Mouse (Mus musculus) limb, embryonic 11.5 days (tissue): Measurements from ENCODE around the gene Gm266. TPM values are rescaled to one million over a fixed set of nuclear protein-coding genes. Genes with fewer than 3 reads are reported as not detected.

Experiments
- ATAC-seq: fragments of 200-750 bp; cut with Nextera tagmentation; 2 replicates; pipeline ENCODE4 v1.8.0; 2017; ENCODE audit warnings: low read depth; ENCODE audit not compliant: insufficient number of reproducible peaks, low FRiP score, low TSS enrichment
- DNase-seq: peaks from one replicate; pipeline ENCODE4 v3.0.0-alpha.2; 2015; ENCODE audit warnings: low spot score
- H3K27ac ChIP-seq: fragments of 300-500 bp; sonication (generic); replicated peaks from 2 replicates; pipeline ENCODE4 v1.5.1; 2014; ENCODE audit warnings: low read depth, mild to moderate bottlenecking, low read length
- H3K27me3 ChIP-seq: fragments of 300-500 bp; sonication (generic); 2 replicates; pipeline ENCODE4 v1.6.1; 2014; ENCODE audit warnings: mild to moderate bottlenecking, low read length, mixed read lengths; ENCODE audit not compliant: control insufficient read depth, insufficient read depth
- H3K36me3 ChIP-seq: fragments of 300-500 bp; sonication (generic); 2 replicates; pipeline ENCODE4 v1.6.1; 2014; ENCODE audit warnings: mild to moderate bottlenecking, low read length, moderate library complexity, mixed read lengths; ENCODE audit not compliant: control insufficient read depth, insufficient read depth
- H3K4me1 ChIP-seq: fragments of 300-500 bp; sonication (generic); 2 replicates; pipeline ENCODE4 v1.6.1; 2014; ENCODE audit warnings: low read length, mixed read lengths; ENCODE audit not compliant: control insufficient read depth, insufficient read depth
- H3K4me2 ChIP-seq: fragments of 300-500 bp; sonication (generic); 2 replicates; pipeline ENCODE4 v1.6.1; 2014; ENCODE audit warnings: low read depth, mild to moderate bottlenecking, moderate library complexity; ENCODE audit not compliant: severe bottlenecking
- H3K4me3 ChIP-seq: fragments of 300-500 bp; sonication (generic); 2 replicates; pipeline ENCODE4 v1.5.1; 2014; ENCODE audit warnings: low read depth, low read length
- H3K9ac ChIP-seq: fragments of 300-500 bp; sonication (generic); 2 replicates; pipeline ENCODE4 v1.6.1; 2014; ENCODE audit warnings: mild to moderate bottlenecking, low read length
- H3K9me3 ChIP-seq: fragments of 300-500 bp; sonication (generic); 2 replicates; pipeline ENCODE4 v1.6.1; 2016; ENCODE audit warnings: low read length; ENCODE audit not compliant: control insufficient read depth
- WGBS: fragments of 180-500 bp; shearing (Covaris S2); extraction: QIAGEN DNeasy Blood & Tissue Kit; methylation state at CpG from one replicate; pipeline ENCODE4 v1.1.7; 2014; 5-methylcytosine and 5-hydroxymethylcytosine counted together
- polyA plus RNA-seq: library from polyadenylated mRNA; unstranded; fragments of >200 nt; fragmentation: Nextera tagmentation; extraction: Ambion mirVana; gene quantifications from 2 replicates; pipeline ENCODE4 v1.2.1, GENCODE M21; 2014

Gene Gm266
- polyA plus RNA-seq, 1 experiment from 2014 or later: 11.4 TPM

DNA sequence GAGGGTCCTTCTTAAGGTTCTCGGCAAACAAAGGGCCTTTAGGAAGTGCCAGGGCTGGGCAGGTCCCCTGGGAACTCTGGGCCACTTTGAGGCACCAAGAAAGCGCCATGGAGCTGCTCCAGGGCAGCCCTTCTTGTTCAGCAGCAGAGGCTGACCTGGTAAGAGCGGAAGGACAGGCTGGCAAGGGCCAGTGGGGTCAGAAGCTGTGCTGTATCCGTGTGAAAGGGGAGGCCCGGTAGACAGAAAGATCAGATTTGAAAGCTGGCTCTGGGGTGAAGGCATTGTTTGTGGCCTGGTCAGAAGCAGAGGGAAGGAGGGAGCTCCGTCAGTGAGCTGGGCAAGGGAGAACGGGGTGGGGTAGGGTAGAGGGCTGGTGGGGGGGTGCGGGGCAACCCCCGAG is 38.3 kb downstream of the Gm266 start:
- H3K27me3 ChIP-seq: peaks cover 93% of the 10 kb centered on the region

DNA sequence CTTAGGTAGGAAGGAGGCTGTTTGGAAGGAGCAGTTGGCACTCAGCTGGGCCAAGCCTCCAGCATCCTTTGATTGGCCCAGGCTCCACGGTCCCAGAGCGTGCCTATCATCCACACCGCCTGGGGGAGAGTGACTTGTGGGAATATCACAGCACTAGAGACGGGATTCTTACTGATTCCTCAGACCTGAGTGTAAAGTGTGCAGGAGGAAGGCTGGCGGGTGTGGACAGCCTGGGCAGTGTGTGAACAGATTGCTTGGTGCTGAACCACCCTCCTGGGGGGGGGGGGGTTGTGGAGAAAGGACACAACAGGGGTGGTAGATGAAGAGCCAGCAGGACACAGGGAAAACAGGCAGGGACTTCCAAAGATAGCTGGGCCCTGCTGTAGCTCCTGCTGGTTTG is 38.9 kb downstream of the Gm266 start:
- Histone ChIP-seq H3K4me1 (peaks cover 21% of the 10 kb centered on the region), H3K9ac (no peak overlapping the region), H3K36me3 (no peaks in the 10 kb centered on the region; the same call in 1 of the 2 replicates), H3K27ac (no peak overlapping the region), H3K9me3 (no peaks in the 10 kb centered on the region), H3K27me3 (peaks cover 94% of the 10 kb centered on the region), H3K4me2 (no peak overlapping the region), H3K4me3 (no peak overlapping the region)
- ATAC-seq: no peak
- WGBS: 30% methylated on average over 5 of the region's 5 CpGs
- no peak for DNase-seq

More for the DNA sequence above, 38.3 kb downstream of the Gm266 start:
- WGBS: 16% methylated on average over 9 of the region's 9 CpGs
- H3K27ac ChIP-seq: no peak overlapping the region
- no peak overlapping the region for H3K4me3 ChIP-seq
- DNase-seq (no peak), ATAC-seq (no peak)
- no peak overlapping the region for H3K9ac ChIP-seq
- H3K4me2 ChIP-seq: no peak overlapping the region
- H3K36me3 ChIP-seq: no peaks in the 10 kb centered on the region; the same call in 1 of the 2 replicates
- peaks cover 21% of the 10 kb centered on the region for H3K4me1 ChIP-seq
- no peaks in the 10 kb centered on the region for H3K9me3 ChIP-seq

DNA sequence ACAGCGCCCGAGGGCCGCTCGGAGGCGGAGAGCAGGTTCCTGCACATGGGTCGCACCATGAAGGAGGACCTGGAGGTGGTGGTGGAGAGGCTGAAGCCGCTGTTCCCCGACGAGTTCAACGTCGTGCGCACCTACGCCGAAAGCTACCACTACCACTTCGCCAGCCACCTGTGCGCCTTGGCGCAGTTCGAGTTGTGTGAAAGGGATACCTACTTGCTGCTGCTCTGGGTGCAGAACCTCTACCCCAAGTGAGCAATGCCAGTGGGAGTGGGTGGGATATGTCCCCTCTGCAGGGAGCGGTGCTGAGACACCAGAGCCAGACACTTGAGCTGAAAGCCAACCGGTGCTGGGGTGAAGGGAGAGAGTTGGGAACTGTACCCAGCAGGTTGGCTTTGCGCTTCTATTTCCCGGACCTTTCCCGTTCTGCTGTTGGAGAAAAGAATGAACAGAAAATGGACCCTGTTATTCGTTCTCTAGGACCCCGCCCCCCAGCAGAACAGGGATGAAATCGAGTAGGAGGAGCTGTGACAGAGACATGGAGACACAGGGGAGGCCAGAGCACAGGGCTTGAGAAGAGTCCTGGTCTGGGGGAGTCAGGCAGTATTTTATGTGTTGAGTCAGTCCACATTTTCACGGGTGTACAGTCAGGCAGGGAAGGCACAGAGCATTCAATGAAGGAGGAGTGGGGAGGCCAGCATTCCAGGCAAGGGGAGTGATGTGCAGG is 39.6 kb downstream of the Gm266 start:
- Histone ChIP-seq H3K4me1 (peaks cover 21% of the 10 kb centered on the region), H3K27ac (no peak overlapping the region), H3K4me3 (peak overlapping the region; percentile 19; the same call in 1 of the 2 replicates), H3K27me3 (peaks cover 95% of the 10 kb centered on the region), H3K4me2 (peak overlapping the region; percentile 35), H3K36me3 (no peaks in the 10 kb centered on the region; the same call in 1 of the 2 replicates), H3K9ac (no peak overlapping the region), H3K9me3 (no peaks in the 10 kb centered on the region)
- WGBS: 7% methylated on average over 27 of the region's 27 CpGs
- no peak for ATAC-seq
- no peak for DNase-seq

DNA sequence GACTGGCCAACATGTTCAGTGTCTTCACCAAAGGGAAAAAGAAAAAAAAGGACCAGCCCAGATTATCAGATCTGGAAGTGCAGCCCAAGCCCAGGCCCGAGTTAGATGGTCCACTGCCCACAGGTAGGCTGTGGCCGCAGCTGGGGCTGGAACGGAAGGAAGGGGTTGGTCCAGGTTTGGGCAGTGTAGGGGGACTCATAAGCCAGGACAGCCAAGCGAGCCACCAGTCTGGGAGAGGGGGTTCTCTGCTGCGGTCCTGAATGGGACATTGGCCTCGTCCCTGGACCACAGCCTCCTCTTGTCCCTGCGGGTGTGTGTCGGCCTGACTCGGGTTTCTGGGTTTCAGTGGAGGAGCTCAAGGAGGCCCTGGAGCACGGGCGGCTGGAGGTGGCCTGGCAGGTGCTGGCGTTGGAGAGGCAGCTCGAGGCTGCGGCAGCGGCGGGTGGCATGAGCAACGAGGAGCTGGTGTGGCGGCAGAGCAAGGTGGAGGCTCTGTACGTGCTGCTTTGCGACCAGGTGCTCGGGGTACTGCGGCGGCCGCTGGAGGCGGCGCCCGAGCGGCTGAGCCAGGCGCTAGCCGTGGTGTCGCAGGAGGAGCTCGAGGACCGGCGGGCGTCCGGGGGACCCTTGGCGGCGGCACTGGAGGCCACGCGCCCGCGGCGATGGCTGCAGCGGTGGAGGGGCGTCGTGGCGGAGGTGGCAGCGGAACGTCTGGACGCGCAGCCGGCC is 40.3 kb downstream of the Gm266 start:
- no peak overlapping the region for H3K27ac ChIP-seq
- WGBS: 2% methylated on average over 52 of the region's 52 CpGs
- peak overlapping the region; percentile 19; the same call in 1 of the 2 replicates for H3K4me3 ChIP-seq
- peaks cover 21% of the 10 kb centered on the region for H3K4me1 ChIP-seq
- DNase-seq (no peak), ATAC-seq (no peak)
- H3K9ac ChIP-seq: no peak overlapping the region
- H3K9me3 ChIP-seq: no peaks in the 10 kb centered on the region
- peaks cover 90% of the 10 kb centered on the region for H3K27me3 ChIP-seq
- no peaks in the 10 kb centered on the region; the same call in 1 of the 2 replicates for H3K36me3 ChIP-seq
- H3K4me2 ChIP-seq: peak overlapping the region; percentile 35

DNA sequence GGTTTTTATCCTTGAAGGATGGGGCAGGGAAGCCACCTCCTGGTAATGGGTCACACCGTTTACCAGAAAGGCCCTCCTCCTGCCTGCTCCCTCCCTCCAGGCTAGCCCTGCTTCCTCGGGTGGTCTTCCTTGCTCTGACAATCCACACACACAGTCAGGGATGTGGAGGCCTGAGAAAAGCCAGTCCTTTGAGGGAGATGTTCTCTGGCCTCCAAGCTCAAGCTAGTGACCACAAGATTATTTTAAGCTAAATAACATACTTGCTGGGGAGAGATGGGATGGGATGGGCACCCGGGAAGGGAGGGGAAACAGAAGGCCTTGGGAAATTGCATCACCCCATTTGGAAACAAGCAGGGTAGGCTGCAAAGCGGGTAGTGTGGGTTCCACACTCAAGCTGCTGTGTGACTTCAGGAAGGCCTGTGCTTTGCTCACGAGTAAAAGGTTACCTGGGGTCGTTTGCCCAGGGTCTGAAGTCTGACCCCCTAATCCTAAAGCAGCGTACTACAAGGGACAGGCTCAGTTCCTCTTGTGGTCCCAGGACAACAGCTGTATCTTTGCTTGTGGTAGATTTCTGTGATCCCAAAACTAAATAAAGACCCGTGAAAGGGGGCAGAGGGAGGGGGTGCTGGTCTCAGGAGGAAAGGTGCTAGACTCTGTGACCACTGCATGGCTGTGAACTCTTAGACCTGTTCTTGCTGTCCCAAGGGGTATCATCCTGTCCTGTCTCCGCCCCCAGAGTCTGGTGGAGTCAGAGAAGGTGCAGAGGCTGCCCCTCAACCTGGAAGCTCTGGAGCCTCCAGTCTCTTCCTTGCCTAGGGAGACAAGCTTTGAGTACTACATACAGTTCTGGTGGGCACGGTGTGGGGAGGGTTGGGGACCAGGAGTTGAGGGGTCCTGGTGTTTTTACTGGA is 41.4 kb downstream of the Gm266 start:
- Histone ChIP-seq H3K9ac (no peak overlapping the region), H3K4me2 (no peak overlapping the region; the same call in 1 of the 2 replicates), H3K4me3 (no peak overlapping the region), H3K36me3 (no peaks in the 10 kb centered on the region; the same call in 1 of the 2 replicates), H3K27ac (no peak overlapping the region), H3K9me3 (no peaks in the 10 kb centered on the region), H3K4me1 (peaks cover 18% of the 10 kb centered on the region), H3K27me3 (peaks cover 79% of the 10 kb centered on the region)
- DNase-seq (no peak), ATAC-seq (no peak)
- 25% methylated on average over 10 of the region's 10 CpGs for WGBS

DNA sequence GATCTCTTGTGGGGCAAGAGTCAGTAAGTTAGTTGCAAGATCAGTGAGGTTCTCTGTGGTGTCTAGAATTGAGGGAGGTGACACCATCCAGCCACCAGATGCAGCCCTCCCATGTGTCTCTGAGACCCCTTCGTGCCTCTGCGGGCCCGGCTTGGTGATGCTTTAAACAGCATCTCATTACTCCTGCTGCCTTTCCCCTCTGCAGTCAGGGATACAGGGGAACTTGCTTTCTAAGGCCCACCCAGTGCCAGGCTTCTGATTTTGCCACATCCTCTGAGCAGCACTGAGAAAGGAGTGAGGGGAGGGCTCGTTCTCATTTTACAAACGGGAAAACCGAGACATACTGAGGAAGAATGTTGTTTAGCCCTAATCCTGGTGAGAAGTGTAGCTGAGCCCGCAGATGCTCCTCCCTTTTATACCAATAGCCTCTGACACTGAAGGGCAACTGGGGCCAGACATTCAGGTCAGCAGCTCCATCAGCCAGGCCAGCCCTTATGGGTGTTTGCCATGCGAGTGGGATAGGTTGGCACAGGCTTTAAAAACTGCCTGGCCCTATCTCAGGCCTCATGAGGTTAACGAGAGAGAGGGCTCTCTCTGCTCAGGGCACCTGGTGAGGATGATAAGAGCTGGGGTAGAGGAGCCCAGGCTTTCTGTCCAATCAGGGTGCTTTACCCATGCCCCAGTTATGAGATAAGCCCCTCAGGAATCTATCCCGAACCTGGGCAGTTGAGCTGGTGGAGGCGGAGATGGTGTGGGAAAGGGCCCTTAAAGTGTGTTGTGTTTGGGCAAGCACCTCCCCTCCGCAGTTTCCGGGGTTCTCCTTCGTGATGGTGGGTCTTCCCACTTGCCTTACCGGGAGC is 42.4 kb downstream of the Gm266 start:
- DNase-seq: no peak
- peaks cover 72% of the 10 kb centered on the region for H3K27me3 ChIP-seq
- H3K9me3 ChIP-seq: no peaks in the 10 kb centered on the region
- no peak overlapping the region for H3K27ac ChIP-seq
- H3K9ac ChIP-seq: no peak overlapping the region
- 12% methylated on average over 15 of the region's 15 CpGs for WGBS
- peaks cover 15% of the 10 kb centered on the region for H3K4me1 ChIP-seq
- H3K36me3 ChIP-seq: no peaks in the 10 kb centered on the region; the same call in 1 of the 2 replicates
- H3K4me3 ChIP-seq: peak overlapping the region; percentile 39
- peak overlapping the region; percentile 70 for H3K4me2 ChIP-seq
- ATAC-seq: no peak

DNA sequence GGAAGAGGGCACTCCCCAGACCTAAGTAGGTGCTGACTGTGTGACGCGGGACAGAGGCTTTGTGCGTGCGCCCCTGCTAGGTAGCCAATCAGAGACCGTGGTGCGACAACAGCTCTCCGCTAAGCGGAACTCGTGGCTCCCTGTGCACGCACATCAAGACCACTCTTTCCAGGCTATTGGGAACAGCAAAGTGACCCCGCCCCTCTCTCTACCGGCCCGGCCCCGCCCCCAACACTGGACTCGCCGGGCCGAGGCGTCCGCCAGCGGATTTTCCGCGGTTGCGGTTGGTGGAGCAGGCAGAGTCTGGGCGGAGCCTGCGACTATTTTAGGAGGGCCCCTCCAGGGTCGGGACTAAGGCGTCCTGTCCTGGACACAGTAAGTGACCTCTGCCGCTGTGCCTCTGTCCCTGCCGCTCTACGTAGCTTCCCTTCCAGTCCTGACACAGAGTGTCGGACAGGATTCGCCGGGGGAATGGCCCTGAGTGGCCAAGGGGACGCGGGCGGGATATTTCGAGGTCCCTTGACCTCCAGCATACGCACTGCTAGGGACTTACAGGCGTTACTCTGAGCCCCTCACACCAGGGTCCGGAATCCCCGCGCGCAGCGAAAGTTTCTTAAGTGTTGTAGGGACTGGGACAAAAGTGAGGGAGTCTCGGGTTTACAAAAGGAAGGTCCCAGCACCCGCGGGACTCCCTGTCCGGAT is 43.2 kb downstream of the Gm266 start, which contains the start of gene Tnfaip2:
Gene Tnfaip2, plus strand, starts transcription at position 161 of the 702 bp plus-strand sequence.
- Histone ChIP-seq H3K27me3 (peaks cover 67% of the 10 kb centered on the region), H3K9ac (no peak within 1 kb of the TSS), H3K4me2 (peak within 1 kb of the TSS; percentile 70), H3K9me3 (no peaks in the 10 kb centered on the region), H3K27ac (no peak within 1 kb of the TSS), H3K4me1 (peaks cover 12% of the 10 kb centered on the region), H3K36me3 (no peaks in the 10 kb centered on the region; the same call in 1 of the 2 replicates), H3K4me3 (peak within 1 kb of the TSS; percentile 39)
- DNase-seq (peak; percentile 81), ATAC-seq (peak; percentile 72)
- WGBS: under 1% methylated on average over 48 of the region's 48 CpGs
